Mouse (Mus musculus): ENCODE measurements around the gene Vti1a. TPM values are rescaled to one million over a fixed set of nuclear protein-coding genes. Genes with fewer than 3 reads are reported as not detected.
A peak's percentile ranks its signal among the peaks of the same experiment; 100 is the strongest.

Gene Vti1a
- total RNA-seq, 1 experiment from 2014 or later: 49.9 TPM

DNA sequence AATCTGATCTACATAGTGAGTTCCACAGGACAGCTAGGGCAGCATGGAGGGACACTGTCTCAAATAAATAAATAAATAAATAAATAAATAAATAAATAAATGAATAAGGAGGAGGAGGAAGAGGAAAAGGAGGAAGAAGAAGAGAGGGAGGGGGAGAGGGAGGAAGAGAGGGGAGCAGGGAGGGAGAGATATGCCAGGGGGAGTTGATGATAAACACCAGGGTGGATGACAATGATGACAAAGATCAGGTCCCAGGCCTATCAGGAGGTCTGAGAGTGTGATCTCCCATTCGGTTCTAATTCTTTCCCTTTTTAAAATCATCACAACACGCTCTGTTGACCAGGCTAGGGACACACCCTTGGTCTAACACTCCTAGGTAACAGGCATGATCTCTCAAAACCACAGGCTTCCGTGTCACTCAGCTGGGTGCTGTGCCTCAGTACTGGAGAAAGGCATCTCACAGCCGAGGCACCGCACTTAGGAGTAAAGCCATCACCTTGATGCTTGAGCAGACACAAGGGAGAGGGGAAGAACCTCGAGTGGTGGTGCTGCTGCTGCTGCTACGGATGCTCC lies 336.7 kb downstream of the Vti1a start:
- no peak for ATAC-seq (replicated peaks; ENCODE audit: low read depth, poor library complexity, severe bottlenecking)

DNA sequence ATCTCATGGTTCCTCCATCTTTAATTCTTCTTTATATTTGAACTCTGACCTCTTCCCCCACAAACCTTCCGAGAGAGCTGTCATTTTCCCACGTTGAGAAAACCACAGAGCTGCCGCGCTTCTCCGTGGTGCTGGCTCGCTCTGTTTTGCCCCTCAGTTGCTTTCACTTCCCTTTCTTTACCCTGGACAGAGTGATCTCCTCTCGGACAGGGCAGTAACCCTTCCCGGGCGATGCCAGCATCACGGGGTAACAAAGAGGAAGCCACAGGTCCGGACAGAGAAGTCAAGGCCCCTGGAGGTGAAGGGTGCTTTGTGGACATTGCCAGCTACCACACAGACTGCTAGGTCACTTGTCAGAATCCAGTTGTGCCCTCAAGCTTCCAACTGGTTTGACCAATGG lies 344.1 kb downstream of the Vti1a start:
- ATAC-seq (replicated peaks; ENCODE audit: low read depth, poor library complexity, severe bottlenecking): peak; percentile 93

- no peak for ATAC-seq (replicated peaks; ENCODE audit: low read depth, poor library complexity, severe bottlenecking)
Measured at GRCm38 (mm10) chr19:55662521-55663223, 346.6 kb downstream of the Vti1a start.

- no peak for ATAC-seq (replicated peaks; ENCODE audit: low read depth, poor library complexity, severe bottlenecking)
Measured at GRCm38 (mm10) chr19:55667787-55668186, 351.7 kb downstream of the Vti1a start.

DNA sequence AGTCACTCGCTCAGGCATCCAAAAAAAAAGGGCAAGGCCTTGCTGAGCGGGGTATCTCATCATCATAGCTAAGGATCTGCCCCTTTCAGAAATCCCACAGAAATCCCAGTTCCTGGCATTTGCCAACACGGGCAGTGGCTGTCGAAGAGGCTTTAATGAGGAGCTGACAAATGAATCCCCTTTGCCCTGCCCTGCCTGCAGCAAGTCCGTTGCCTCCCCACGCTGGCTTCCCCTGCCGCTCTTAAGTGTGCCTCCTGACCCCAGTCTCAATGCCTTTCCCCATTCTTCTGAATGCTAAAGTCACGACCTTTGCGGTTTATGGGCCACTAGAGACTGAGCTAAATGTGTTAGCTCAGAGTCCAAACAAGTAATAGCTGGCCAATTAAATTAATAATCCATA lies 352.8 kb downstream of the Vti1a start:
- ATAC-seq (replicated peaks; ENCODE audit: low read depth, poor library complexity, severe bottlenecking): no peak

Other genes with a start within 250 kb of the Vti1a start
- gene Gpam, start 189.1 kb upstream of the Vti1a start, total RNA-seq (2017): 14.8 and 18.0 TPM in 2 replicates
- gene Tectb, start 135.6 kb upstream of the Vti1a start, total RNA-seq (2017): not detected in 2 replicates
- gene Gucy2g, start 75.1 kb upstream of the Vti1a start, total RNA-seq (2017): 0.05 TPM in 1 of 2 replicates, not detected in the other
- gene Acsl5, start 64.4 kb upstream of the Vti1a start, total RNA-seq (2017): 149 and 265 TPM in 2 replicates
- gene Zdhhc6, start 263 bp upstream of the Vti1a start, total RNA-seq (2017): 45.0 and 64.5 TPM in 2 replicates